Mouse (Mus musculus) bone marrow macrophage, adult 2 months (primary cell): ENCODE results near the gene 9930111J21Rik1.
"Not testable (repeated sequence)": the region's sequence is repeated elsewhere in the genome, so short reads cannot be mapped to it uniquely, and the experiment has no call there.

Experiments used
- CTCF ChIP-seq: IDR thresholded peaks from 2 replicates; pipeline ENCODE4 v1.5.1; 2012; ENCODE audit warnings: low read depth, mild to moderate bottlenecking, low read length, moderate library complexity
- POLR2A ChIP-seq: IDR thresholded peaks from 2 replicates; pipeline ENCODE4 v1.6.1; 2012; ENCODE audit warnings: mild to moderate bottlenecking, low read depth, low read length, borderline replicate concordance

DNA sequence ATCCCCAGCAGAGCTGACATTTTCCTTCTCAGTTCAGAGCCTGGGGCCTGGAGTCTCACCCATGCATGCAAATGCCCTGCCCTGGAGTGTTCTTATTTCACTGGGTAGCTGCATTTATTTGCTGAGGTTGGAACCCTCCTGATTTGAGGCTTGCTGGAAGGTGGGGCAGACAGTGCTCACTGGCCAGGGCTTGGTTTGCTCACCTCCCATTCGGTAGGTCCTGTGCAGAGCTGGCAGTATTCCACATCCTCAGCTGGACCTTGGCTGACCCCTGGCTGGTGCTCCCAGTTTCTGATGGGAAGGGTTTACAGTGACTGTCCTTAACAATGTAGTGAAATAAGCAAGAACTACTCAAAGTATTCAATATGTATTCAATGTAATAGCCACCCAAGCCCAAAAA lies 45.3 kb downstream of the 9930111J21Rik1 start:
- TF ChIP-seq CTCF, POLR2A: not testable (repeated sequence)
